Mouse (Mus musculus) testis, adult 2 months (tissue): ENCODE measurements around the gene Gsg1l.

ENCODE experiments used
- CTCF ChIP-seq: fragments of 200-500 bp; IDR thresholded peaks from 2 replicates; pipeline ENCODE4 v1.5.1; 2012; ENCODE audit warnings: low read depth, mild to moderate bottlenecking, inconsistent platforms, low read length, moderate library complexity; ENCODE audit not compliant: control insufficient read depth, insufficient read depth, insufficient replicate concordance
- POLR2A ChIP-seq: fragments of 200-500 bp; IDR thresholded peaks from 2 replicates; pipeline ENCODE4 v1.6.1; 2012; ENCODE audit warnings: low read depth, mild to moderate bottlenecking, inconsistent platforms, low read length, moderate library complexity; ENCODE audit not compliant: control insufficient read depth

DNA sequence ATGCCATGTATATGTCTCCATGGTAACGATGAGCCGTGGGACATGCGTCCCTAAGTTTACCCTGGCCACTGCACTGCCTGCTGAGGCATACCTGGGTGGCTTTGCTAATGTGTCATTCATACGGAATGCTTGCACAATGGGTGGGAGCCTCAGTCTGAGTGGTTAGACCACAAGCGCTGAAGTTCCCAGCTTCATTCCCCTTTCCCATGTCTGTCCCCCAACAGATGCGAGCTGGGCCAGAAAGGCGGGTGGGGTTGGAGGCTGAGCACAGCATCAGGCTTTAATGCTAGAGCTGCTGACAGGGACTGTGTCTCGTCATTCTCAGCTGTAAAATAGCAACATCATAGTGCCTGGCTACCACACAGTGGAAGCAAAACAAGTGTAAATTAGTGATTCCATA lies 136.3 kb downstream of the Gsg1l start:
- TF ChIP-seq POLR2A = no peak
- no peak for TF ChIP-seq CTCF
